Mouse (Mus musculus): ENCODE measurements around the gene Olfr599. TPM values are rescaled to one million over a fixed set of nuclear protein-coding genes. Genes with fewer than 3 reads are reported as not detected.

Gene Olfr599
- not detected in 2 replicates for polyA plus RNA-seq (2012; rRNA removed; ENCODE audit: low replicate concordance)

GRCm38 (mm10) chr7:103335617-103336016 lies at the start of gene Olfr599:
Gene Olfr599 (plus strand): TSS chr7:103335917.

GRCm38 (mm10) chr7:103305348-103305747 lies 30.4 kb upstream of the Olfr599 start, which contains the start of gene Olfr596:
Gene Olfr596 (plus strand): TSS chr7:103305648.

GRCm38 (mm10) chr7:103316015-103316414 lies 19.7 kb upstream of the Olfr599 start, which contains the start of gene Olfr597:
Gene Olfr597 (plus strand): TSS chr7:103316315.

GRCm38 (mm10) chr7:103323268-103323667 lies 12.4 kb upstream of the Olfr599 start, which contains the start of gene Olfr598:
Gene Olfr598 (plus strand): TSS chr7:103323568.

GRCm38 (mm10) chr7:103349569-103349968 lies 13.9 kb downstream of the Olfr599 start, which contains the start of gene Olfr600:
Gene Olfr600 (minus strand): TSS chr7:103349669.

GRCm38 (mm10) chr7:103362555-103362954 lies 26.8 kb downstream of the Olfr599 start, which contains the start of gene Olfr601:
Gene Olfr601 (minus strand): TSS chr7:103362655.

GRCm38 (mm10) chr7:103386077-103386476 lies 50.4 kb downstream of the Olfr599 start, which contains the start of gene Olfr603:
Gene Olfr603 (minus strand): TSS chr7:103386177.

Other genes with a start within 250 kb of the Olfr599 start
- not detected in 2 replicates for gene Olfr585, start 238.2 kb upstream of the Olfr599 start, polyA plus RNA-seq (2012; rRNA removed; ENCODE audit: low replicate concordance)
- not detected in 2 replicates for gene Olfr586, start 210.3 kb upstream of the Olfr599 start, polyA plus RNA-seq (2012; rRNA removed; ENCODE audit: low replicate concordance)
- not detected in 2 replicates for gene Olfr588-ps1, start 195.0 kb upstream of the Olfr599 start, polyA plus RNA-seq (2012; rRNA removed; ENCODE audit: low replicate concordance)
- gene Olfr589, start 179.6 kb upstream of the Olfr599 start, polyA plus RNA-seq (2012; rRNA removed; ENCODE audit: low replicate concordance): not detected in 2 replicates
- not detected in 2 replicates for gene Olfr591, start 157.6 kb upstream of the Olfr599 start, polyA plus RNA-seq (2012; rRNA removed; ENCODE audit: low replicate concordance)
- gene Olfr592, start 151.1 kb upstream of the Olfr599 start, polyA plus RNA-seq (2012; rRNA removed; ENCODE audit: low replicate concordance): not detected in 2 replicates
- gene Olfr593, start 124.1 kb upstream of the Olfr599 start, polyA plus RNA-seq (2012; rRNA removed; ENCODE audit: low replicate concordance): not detected in 2 replicates
- gene Olfr594, start 118.9 kb upstream of the Olfr599 start, polyA plus RNA-seq (2012; rRNA removed; ENCODE audit: low replicate concordance): not detected in 2 replicates
- not detected in 2 replicates for gene Usp17ld, start 83.4 kb upstream of the Olfr599 start, polyA plus RNA-seq (2012; rRNA removed; ENCODE audit: low replicate concordance)
- gene Olfr596, start 30.3 kb upstream of the Olfr599 start, polyA plus RNA-seq (2012; rRNA removed; ENCODE audit: low replicate concordance): not detected in 2 replicates
- gene Olfr597, start 19.6 kb upstream of the Olfr599 start, polyA plus RNA-seq (2012; rRNA removed; ENCODE audit: low replicate concordance): not detected in 2 replicates
- not detected in 2 replicates for gene Olfr598, start 12.3 kb upstream of the Olfr599 start, polyA plus RNA-seq (2012; rRNA removed; ENCODE audit: low replicate concordance)
- gene Olfr600, start 13.8 kb downstream of the Olfr599 start, polyA plus RNA-seq (2012; rRNA removed; ENCODE audit: low replicate concordance): not detected in 2 replicates
- gene Olfr601, start 26.7 kb downstream of the Olfr599 start, polyA plus RNA-seq (2012; rRNA removed; ENCODE audit: low replicate concordance): not detected in 2 replicates
- gene Olfr603, start 50.3 kb downstream of the Olfr599 start, polyA plus RNA-seq (2012; rRNA removed; ENCODE audit: low replicate concordance): not detected in 2 replicates
- not detected in 2 replicates for gene Usp17lc, start 79.2 kb downstream of the Olfr599 start, polyA plus RNA-seq (2012; rRNA removed; ENCODE audit: low replicate concordance)
- gene Olfr605, start 109.5 kb downstream of the Olfr599 start, polyA plus RNA-seq (2012; rRNA removed; ENCODE audit: low replicate concordance): not detected in 2 replicates
- gene Olfr606, start 113.1 kb downstream of the Olfr599 start, polyA plus RNA-seq (2012; rRNA removed; ENCODE audit: low replicate concordance): not detected in 2 replicates
- not detected in 2 replicates for gene Olfr607, start 128.2 kb downstream of the Olfr599 start, polyA plus RNA-seq (2012; rRNA removed; ENCODE audit: low replicate concordance)
- gene Olfr608, start 134.0 kb downstream of the Olfr599 start, polyA plus RNA-seq (2012; rRNA removed; ENCODE audit: low replicate concordance): not detected in 2 replicates
- not detected in 2 replicates for gene Olfr609, start 162.1 kb downstream of the Olfr599 start, polyA plus RNA-seq (2012; rRNA removed; ENCODE audit: low replicate concordance)
- gene Olfr610, start 176.2 kb downstream of the Olfr599 start, polyA plus RNA-seq (2012; rRNA removed; ENCODE audit: low replicate concordance): not detected in 2 replicates
- gene Olfr611, start 184.9 kb downstream of the Olfr599 start, polyA plus RNA-seq (2012; rRNA removed; ENCODE audit: low replicate concordance): not detected in 2 replicates
- gene Olfr612, start 206.8 kb downstream of the Olfr599 start, polyA plus RNA-seq (2012; rRNA removed; ENCODE audit: low replicate concordance): not detected in 2 replicates
- not detected in 2 replicates for gene Olfr613, start 212.2 kb downstream of the Olfr599 start, polyA plus RNA-seq (2012; rRNA removed; ENCODE audit: low replicate concordance)
- gene Olfr615, start 220.2 kb downstream of the Olfr599 start, polyA plus RNA-seq (2012; rRNA removed; ENCODE audit: low replicate concordance): not detected in 2 replicates
- not detected in 2 replicates for gene Olfr616, start 233.2 kb downstream of the Olfr599 start, polyA plus RNA-seq (2012; rRNA removed; ENCODE audit: low replicate concordance)
- gene Olfr617, start 237.1 kb downstream of the Olfr599 start, polyA plus RNA-seq (2012; rRNA removed; ENCODE audit: low replicate concordance): not detected in 2 replicates

Data from mammary gland, adult 2 months (tissue).